Mouse (Mus musculus) left cerebral cortex, adult 2 months (tissue): ENCODE data around the gene Opcml. TPM values are rescaled to one million over a fixed set of nuclear protein-coding genes. Genes with fewer than 3 reads are reported as not detected.
A peak's percentile ranks its signal among the peaks of the same experiment; 100 is the strongest.

Experiments used
- DNase-seq, 2 experiments: peaks; one replicate each; pipeline ENCODE4 v3.0.0; 2021 to 2022; ENCODE audit warnings: low spot score in 2 of 2, mixed read lengths in 1 of 2; ENCODE audit errors: extremely low spot score in 1 of 2
- H3K27ac ChIP-seq: fragments of 200-600 bp; 2 replicates; pipeline ENCODE4 v1.8.1; 2022
- H3K4me3 ChIP-seq: fragments of 200-600 bp; 2 replicates; pipeline ENCODE4 v1.8.1; 2022
- CTCF ChIP-seq: fragments of 200-600 bp; IDR thresholded peaks from 2 replicates; pipeline ENCODE4 v1.8.1; 2022; ENCODE audit warnings: antibody characterized with exemption, mild to moderate bottlenecking, moderate library complexity
- intact Hi-C: fragments of 180-260 bp; cut with DNase I; formaldehyde crosslinking; loops from one replicate; pipeline ENCODE4 v1.15.1; 2025
- total RNA-seq, 2 experiments: library from RNA; stranded (reverse); gene quantifications; 2 replicates each; pipeline ENCODE4 v1.2.3; 2021

Gene Opcml
- total RNA-seq, 2 experiments from 2014 or later: 250 to 251 TPM

DNA sequence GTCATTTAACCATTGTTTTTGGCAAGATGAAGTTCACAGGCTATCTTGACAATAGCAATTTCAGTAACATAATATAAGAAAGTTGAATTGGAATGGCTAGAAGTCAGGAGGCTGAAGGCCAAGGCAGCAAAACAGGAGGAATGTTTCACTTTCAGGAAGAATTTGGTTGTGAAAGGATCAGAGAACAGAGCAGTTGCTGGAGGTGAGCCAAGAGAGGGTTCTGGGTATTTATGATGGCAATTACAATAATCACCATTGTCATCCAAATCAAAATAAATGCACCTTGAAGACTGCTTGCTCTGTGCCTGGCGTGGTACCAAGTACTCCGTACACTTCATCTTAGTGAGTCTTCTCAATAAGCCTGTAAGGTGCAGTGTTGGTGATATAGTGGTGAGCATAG is 483.2 kb downstream of the Opcml start:
- no peak for TF ChIP-seq CTCF
- no peak for DNase-seq
- Histone ChIP-seq H3K27ac (no peak overlapping the region), H3K4me3 (no peak overlapping the region)
- intact Hi-C loops: no loop called here

- intact Hi-C loops: no loop called here
- no peak for DNase-seq
- Histone ChIP-seq H3K4me3 (no peak overlapping the region), H3K27ac (no peak overlapping the region)
- no peak for TF ChIP-seq CTCF
Observed at GRCm38 (mm10) chr9:28278555-28278954, 488.0 kb downstream of the Opcml start.

GRCm38 (mm10) chr9:28281025-28281424 is 490.4 kb downstream of the Opcml start:
- intact Hi-C loops: loop anchor here (5.0 kb wide), 2 partner anchors 106 to 121 kb away; no protein-coding TSS in a partner anchor
- DNase-seq: no peak
- Histone ChIP-seq H3K27ac (peak overlapping the region; percentile 63; the same call in 1 of the 2 replicates), H3K4me3 (no peak overlapping the region)
- no peak for TF ChIP-seq CTCF

DNA sequence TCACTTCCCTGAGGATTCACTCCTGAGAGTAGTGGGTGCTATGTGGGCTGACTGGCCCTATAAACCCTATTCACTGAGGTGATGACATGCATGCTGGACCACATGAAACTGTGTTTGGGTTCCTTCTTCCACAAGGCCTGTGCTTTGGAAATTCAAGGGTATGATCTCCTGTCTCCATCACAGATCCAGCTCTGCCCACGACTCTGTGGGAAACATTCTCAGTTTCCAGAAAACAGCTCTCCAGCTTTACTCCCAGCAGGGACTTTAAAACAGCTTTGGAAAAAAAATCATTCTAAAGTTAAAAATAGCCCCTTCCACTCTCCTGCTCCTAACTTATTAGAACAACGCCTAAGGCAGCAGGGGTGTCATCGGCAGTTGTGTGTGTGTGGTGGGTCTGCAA is 491.0 kb downstream of the Opcml start:
- intact Hi-C loops: loop anchor here (5.0 kb wide), 2 partner anchors 106 to 121 kb away; no protein-coding TSS in a partner anchor
- no peak overlapping the region for H3K4me3 ChIP-seq
- H3K27ac ChIP-seq: peak overlapping the region; percentile 63
- no peak for DNase-seq
- no peak for TF ChIP-seq CTCF

GRCm38 (mm10) chr9:28285016-28285415 is 494.4 kb downstream of the Opcml start:
- DNase-seq: no peak
- Histone ChIP-seq H3K27ac (no peak overlapping the region), H3K4me3 (no peak overlapping the region)
- no peak for TF ChIP-seq CTCF
- intact Hi-C loops: no loop called here

DNA sequence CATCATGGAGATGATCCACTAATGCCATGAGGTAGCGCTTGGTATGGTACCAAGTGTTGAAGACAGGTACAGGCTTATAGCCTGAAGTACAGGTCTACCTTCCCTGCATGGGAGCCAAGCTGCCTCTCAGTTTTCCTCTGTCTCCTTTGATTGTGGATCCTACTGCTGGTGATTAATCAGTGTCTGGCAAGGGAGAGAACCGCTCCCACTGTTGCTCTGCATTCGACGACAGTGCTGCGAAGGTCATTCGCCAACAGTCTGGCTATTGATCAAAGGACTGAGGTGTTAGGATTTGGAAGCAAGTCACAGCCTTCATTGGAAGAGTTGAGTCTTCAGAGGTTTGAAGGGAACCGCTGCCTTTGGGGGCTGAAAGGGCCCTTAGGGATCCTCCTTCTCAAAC is 495.8 kb downstream of the Opcml start:
- TF ChIP-seq CTCF: no peak
- DNase-seq: no peak
- intact Hi-C loops: no loop called here
- Histone ChIP-seq H3K4me3 (no peak overlapping the region), H3K27ac (no peak overlapping the region)

DNA sequence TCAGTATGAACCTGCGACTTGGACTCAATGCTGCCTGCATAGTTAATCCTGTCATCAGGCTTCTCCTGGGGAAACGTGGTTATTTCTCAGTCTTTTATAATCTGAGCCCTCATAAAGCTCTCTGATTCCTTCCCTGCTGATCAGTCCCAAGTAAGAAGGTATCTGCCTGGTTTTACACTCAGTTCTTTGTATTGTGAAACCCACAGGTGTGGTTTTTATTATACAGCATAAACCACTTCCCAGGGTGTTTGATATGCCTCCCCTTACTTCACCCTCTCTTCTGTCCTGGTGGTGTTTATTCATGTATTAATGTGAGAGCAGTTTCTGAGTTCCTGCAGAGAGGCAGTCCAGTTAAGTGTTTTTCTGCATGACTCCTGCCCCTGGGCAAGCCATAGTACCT is 496.9 kb downstream of the Opcml start:
- intact Hi-C loops: no loop called here
- Histone ChIP-seq H3K4me3 (no peak overlapping the region), H3K27ac (no peak overlapping the region)
- DNase-seq: no peak
- no peak for TF ChIP-seq CTCF

GRCm38 (mm10) chr9:28289696-28290330 is 499.2 kb downstream of the Opcml start:
- Histone ChIP-seq H3K27ac (no peak overlapping the region), H3K4me3 (no peak overlapping the region)
- intact Hi-C loops: no loop called here
- TF ChIP-seq CTCF: no peak
- DNase-seq: peak in 1 of 2 experiments; percentile 25

- TF ChIP-seq CTCF: no peak
- Histone ChIP-seq H3K27ac (no peak overlapping the region), H3K4me3 (no peak overlapping the region)
- DNase-seq: no peak
- intact Hi-C loops: no loop called here
Observed at GRCm38 (mm10) chr9:28303659-28304058, 513.1 kb downstream of the Opcml start.

DNA sequence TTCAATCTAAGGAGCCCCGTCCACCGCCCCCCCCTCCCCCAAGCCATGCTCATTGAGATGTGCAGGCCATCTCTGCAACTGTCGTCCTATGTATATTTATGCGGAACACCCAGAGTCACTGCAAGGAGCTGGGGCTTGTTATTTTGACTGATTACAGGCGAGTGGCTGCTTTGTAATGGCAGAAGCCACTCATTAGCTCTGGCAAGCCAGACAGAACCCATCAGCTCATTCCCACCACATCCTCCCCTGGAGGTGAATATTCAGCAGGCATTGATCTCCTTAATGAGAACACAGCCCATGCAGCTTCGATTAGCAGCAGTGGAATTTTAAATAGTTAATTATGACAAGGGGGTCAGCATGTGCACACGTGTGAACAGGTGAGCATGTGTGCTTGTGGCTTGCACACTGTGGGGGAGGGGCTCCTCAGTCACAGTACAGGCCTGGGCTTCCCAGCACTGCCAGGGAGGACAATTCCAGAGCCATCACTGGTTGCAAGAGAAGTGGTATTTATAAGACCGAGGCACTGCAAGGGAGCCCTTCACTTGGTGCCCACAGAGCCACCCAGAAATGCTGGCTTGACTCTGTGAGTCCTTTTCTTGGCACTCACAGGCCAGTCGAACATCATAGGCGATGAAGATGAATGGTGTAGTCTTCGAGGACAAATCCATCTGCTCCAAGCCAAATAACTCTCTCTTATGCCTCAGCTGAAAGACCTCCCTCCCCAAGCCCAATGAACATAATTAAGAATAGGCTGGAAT is 516.0 kb downstream of the Opcml start:
- DNase-seq: no peak
- intact Hi-C loops: no loop called here
- Histone ChIP-seq H3K27ac (no peak overlapping the region), H3K4me3 (no peak overlapping the region)
- TF ChIP-seq CTCF: no peak

GRCm38 (mm10) chr9:28307122-28307430 is 516.5 kb downstream of the Opcml start:
- DNase-seq: no peak
- no peak for TF ChIP-seq CTCF
- no peak overlapping the region for H3K27ac ChIP-seq
- H3K4me3 ChIP-seq: no peak overlapping the region
- intact Hi-C loops: no loop called here

GRCm38 (mm10) chr9:28307481-28308050 is 517.0 kb downstream of the Opcml start:
- TF ChIP-seq CTCF: no peak
- intact Hi-C loops: no loop called here
- no peak overlapping the region for H3K27ac ChIP-seq
- H3K4me3 ChIP-seq: no peak overlapping the region
- no peak for DNase-seq
